Mouse (Mus musculus) intestine, embryonic 16.5 days (tissue): ENCODE measurements around the gene Pip4k2a. TPM values are rescaled to one million over a fixed set of nuclear protein-coding genes. Genes with fewer than 3 reads are reported as not detected.

Source experiments
- ATAC-seq: fragments of 200-750 bp; cut with Nextera tagmentation; 2 replicates; pipeline ENCODE4 v1.8.0; 2017; ENCODE audit warnings: moderate TSS enrichment, moderate library complexity
- H3K27ac ChIP-seq: fragments of 300-500 bp; sonication (generic); 2 replicates; pipeline ENCODE4 v1.5.1; 2014; ENCODE audit warnings: mild to moderate bottlenecking, low read length
- H3K27me3 ChIP-seq: fragments of 300-500 bp; sonication (generic); replicated peaks from 2 replicates; pipeline ENCODE4 v1.6.1; 2014; ENCODE audit warnings: low read length, control low read depth, mixed read lengths; ENCODE audit not compliant: control insufficient read depth, insufficient read depth
- H3K36me3 ChIP-seq: fragments of 300-500 bp; sonication (generic); 2 replicates; pipeline ENCODE4 v1.6.1; 2014; ENCODE audit warnings: low read length, control low read depth; ENCODE audit not compliant: control insufficient read depth, insufficient read depth
- H3K4me1 ChIP-seq: fragments of 300-500 bp; sonication (generic); 2 replicates; pipeline ENCODE4 v1.6.1; 2014; ENCODE audit warnings: low read length, control low read depth, mixed read lengths; ENCODE audit not compliant: control insufficient read depth, insufficient read depth
- H3K4me2 ChIP-seq: fragments of 300-500 bp; sonication (generic); 2 replicates; pipeline ENCODE4 v1.6.1; 2014; ENCODE audit warnings: low read depth, low read length, control low read depth
- H3K4me3 ChIP-seq: fragments of 300-500 bp; sonication (generic); 2 replicates; pipeline ENCODE4 v1.5.1; 2014; ENCODE audit warnings: mild to moderate bottlenecking, low read length
- H3K9ac ChIP-seq: fragments of 300-500 bp; sonication (generic); 2 replicates; pipeline ENCODE4 v1.6.1; 2014; ENCODE audit warnings: low read depth, low read length
- H3K9me3 ChIP-seq: fragments of 300-500 bp; sonication (generic); 2 replicates; pipeline ENCODE4 v1.6.1; 2016; ENCODE audit warnings: low read length, control low read depth; ENCODE audit not compliant: control insufficient read depth
- WGBS: fragments of 180-500 bp; shearing (Covaris S2); extraction: QIAGEN DNeasy Blood & Tissue Kit; methylation state at CpG from one replicate; pipeline ENCODE4 v1.1.7; 2014; 5-methylcytosine and 5-hydroxymethylcytosine counted together
- polyA plus RNA-seq: library from polyadenylated mRNA; unstranded; fragments of >200 nt; fragmentation: Nextera tagmentation; extraction: Ambion mirVana; gene quantifications from 2 replicates; pipeline ENCODE4 v1.2.1, GENCODE M21; 2015

Pip4k2a gene
- polyA plus RNA-seq, 1 experiment from 2014 or later: 7.6 TPM

DNA sequence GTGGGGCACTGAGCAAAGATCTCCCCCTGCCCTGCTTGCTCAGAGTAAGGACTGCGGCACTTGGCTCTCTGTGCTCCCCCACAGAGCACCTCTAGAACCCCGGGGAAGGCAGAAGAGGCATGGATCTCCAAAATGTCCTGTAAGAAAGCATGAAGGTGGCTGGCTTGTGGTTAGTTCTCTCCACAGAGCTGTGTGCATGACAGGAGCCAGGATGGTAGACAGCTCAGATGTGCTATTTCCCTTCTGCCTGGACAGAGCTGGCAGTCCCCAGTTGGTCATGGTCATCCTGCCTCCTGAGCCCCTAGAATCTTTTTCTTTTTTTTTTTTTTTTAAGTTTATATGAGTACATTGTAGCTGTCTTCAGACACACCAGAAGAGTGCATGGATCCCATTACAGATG, 27.5 kb downstream of the Pip4k2a start:
- no peak overlapping the region for H3K27ac ChIP-seq
- no peaks in the 10 kb centered on the region for H3K36me3 ChIP-seq
- ATAC-seq: no peak
- peaks cover 9% of the 10 kb centered on the region for H3K4me1 ChIP-seq
- no peak overlapping the region for H3K4me3 ChIP-seq
- H3K9me3 ChIP-seq: peaks cover 4% of the 10 kb centered on the region; the same call in 1 of the 2 replicates
- no peaks in the 10 kb centered on the region; the same call in 1 of the 2 replicates for H3K27me3 ChIP-seq
- no peak overlapping the region for H3K9ac ChIP-seq
- 82% methylated on average over 2 of the region's 2 CpGs for WGBS
- H3K4me2 ChIP-seq: no peak overlapping the region

DNA sequence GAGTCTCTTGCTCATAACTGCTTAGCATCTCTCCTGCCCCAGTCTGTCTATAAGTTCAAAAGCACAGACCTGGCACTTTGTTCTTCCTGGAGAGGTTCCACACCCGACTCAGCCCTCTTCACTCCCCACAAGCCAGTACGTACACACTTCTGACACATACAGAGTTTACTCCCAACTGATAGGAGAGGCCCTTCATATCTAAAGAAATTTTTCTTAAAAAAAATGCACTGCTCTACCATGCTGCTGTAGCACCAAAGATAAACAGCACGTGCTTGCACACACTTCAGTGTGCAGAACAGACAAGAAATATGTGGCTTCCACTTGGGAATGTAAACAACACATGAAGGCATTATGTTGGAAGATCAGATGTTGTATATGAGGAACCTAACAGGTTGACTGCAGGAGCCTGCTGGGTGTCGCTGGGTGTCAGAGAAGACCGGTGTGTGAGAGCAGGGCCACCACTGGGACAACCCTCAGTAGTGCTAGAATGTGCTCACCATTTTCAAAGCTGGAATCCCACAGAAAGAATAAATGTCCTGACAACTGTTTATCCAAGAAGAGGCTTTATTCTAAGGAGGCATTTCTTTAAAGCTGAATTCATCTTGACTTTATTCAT, 28.8 kb downstream of the Pip4k2a start:
- Histone ChIP-seq H3K4me2 (no peak overlapping the region), H3K9me3 (peaks cover 4% of the 10 kb centered on the region; the same call in 1 of the 2 replicates), H3K4me3 (no peak overlapping the region), H3K27me3 (no peaks in the 10 kb centered on the region; the same call in 1 of the 2 replicates), H3K9ac (no peak overlapping the region), H3K4me1 (peaks cover 9% of the 10 kb centered on the region), H3K36me3 (no peaks in the 10 kb centered on the region), H3K27ac (no peak overlapping the region; the same call in 1 of the 2 replicates)
- ATAC-seq: peak; percentile 62
- WGBS: 38% methylated on average over 5 of the region's 5 CpGs

DNA sequence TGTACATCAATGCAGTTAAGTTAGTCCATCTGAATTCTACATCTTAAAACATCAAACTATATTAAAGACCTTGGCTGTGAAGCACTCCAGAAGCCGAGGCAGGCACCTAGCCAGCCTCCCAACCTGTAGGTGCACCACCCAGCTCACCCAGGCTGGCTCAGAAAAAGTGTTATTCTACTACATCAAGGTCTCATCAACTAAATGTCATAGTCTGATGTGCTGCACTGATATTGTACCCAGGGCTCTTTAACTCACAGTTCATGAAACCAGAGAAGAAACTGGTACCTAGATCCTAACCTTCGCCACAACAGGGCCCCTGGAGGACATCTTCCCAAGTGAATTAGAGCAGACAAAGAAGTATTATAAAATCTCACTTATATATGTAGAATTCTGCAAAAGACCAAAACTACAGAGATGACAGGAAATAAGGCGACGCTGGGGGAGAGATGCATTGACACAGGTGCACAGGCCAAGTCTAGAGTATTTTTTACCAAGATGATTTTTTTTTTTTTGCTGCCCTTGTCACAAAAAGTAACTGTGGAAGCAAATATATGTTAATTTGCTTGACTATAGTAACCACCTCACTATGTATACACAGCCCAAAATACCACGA, 30.4 kb downstream of the Pip4k2a start:
- Histone ChIP-seq H3K4me3 (no peak overlapping the region), H3K27me3 (no peaks in the 10 kb centered on the region; the same call in 1 of the 2 replicates), H3K4me1 (peaks cover 9% of the 10 kb centered on the region), H3K36me3 (no peaks in the 10 kb centered on the region), H3K9me3 (no peaks in the 10 kb centered on the region), H3K27ac (no peak overlapping the region), H3K4me2 (no peak overlapping the region), H3K9ac (no peak overlapping the region)
- ATAC-seq: no peak
- WGBS: 89% methylated on average over 5 of the region's 5 CpGs

DNA sequence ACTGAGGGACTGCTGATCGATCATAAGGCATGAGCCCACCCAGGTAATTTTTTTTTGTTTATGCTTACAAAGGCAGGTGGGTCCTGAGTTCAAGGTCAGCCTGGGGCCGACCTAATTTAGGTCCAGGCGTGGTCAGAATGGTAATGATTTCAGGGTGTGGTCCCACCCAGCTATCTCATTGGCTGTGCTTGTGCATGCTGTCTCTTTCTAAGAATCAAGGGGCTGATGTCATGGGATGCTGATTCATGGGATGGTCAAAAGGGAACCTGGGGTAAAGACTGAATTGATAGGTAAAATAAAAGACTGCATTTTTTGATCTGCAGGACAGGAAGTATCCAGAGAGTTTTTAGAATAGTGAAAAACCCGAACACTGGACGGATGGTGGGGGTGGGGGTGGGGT, 31.4 kb downstream of the Pip4k2a start:
- H3K4me2 ChIP-seq: no peak overlapping the region
- WGBS: 90% methylated on average over 5 of the region's 5 CpGs
- H3K9ac ChIP-seq: no peak overlapping the region

DNA sequence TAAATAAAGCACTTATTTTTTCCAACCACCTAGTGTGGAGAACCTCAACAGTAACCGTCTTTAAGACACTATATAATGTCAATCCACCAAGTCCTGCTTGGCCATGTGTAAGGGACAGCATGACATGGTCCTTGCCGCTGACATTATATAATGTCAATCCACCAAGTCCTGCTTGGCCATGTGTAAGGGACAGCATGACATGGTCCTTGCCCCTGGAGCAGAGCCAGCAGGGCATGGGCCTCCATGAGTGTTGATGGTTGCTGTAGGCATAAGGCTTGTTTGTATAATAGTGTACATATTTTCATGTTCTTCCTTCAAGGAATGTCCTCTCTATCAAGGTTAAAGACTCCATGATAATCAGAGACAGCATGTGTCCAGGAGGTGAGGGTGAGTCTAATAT, 32.0 kb downstream of the Pip4k2a start:
- H3K9me3 ChIP-seq: no peaks in the 10 kb centered on the region
- no peak overlapping the region for H3K4me3 ChIP-seq
- no peak for ATAC-seq
- no peak overlapping the region for H3K27ac ChIP-seq
- WGBS: 94% methylated on average over 2 of the region's 2 CpGs
- peaks cover 9% of the 10 kb centered on the region for H3K4me1 ChIP-seq
- H3K27me3 ChIP-seq: no peaks in the 10 kb centered on the region; the same call in 1 of the 2 replicates
- no peaks in the 10 kb centered on the region for H3K36me3 ChIP-seq
- H3K9ac ChIP-seq: no peak overlapping the region
- no peak overlapping the region for H3K4me2 ChIP-seq

More for the DNA sequence above, 31.4 kb downstream of the Pip4k2a start:
- Histone ChIP-seq H3K36me3 (no peaks in the 10 kb centered on the region), H3K27me3 (no peaks in the 10 kb centered on the region; the same call in 1 of the 2 replicates), H3K27ac (no peak overlapping the region), H3K9me3 (no peaks in the 10 kb centered on the region), H3K4me1 (peaks cover 9% of the 10 kb centered on the region), H3K4me3 (no peak overlapping the region)
- no peak for ATAC-seq

DNA sequence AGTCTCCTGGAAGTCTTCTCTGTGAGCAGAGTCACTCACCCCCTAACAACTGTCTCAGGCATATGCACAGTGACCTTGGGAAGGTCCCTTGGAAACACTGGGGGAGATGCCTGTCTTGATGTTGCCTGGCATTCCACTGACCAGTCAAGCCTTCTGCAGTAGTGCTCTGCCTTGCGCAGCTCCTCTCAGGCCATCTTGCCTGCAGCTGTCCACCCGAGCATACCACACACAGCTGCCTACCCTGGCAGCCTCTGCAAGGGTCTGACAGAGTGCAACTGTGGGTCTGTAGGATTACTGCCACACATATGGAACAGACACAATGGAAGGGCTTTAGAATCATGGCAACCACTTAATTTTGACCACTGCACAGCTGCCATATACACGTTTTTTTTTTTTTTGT, 32.8 kb downstream of the Pip4k2a start:
- Histone ChIP-seq H3K4me2 (no peak overlapping the region), H3K9ac (no peak overlapping the region), H3K4me1 (peaks cover 9% of the 10 kb centered on the region), H3K27ac (no peak overlapping the region), H3K9me3 (no peaks in the 10 kb centered on the region), H3K4me3 (no peak overlapping the region), H3K36me3 (no peaks in the 10 kb centered on the region), H3K27me3 (no peaks in the 10 kb centered on the region)
- WGBS: 70% methylated on average over 3 of the region's 3 CpGs
- ATAC-seq: no peak

DNA sequence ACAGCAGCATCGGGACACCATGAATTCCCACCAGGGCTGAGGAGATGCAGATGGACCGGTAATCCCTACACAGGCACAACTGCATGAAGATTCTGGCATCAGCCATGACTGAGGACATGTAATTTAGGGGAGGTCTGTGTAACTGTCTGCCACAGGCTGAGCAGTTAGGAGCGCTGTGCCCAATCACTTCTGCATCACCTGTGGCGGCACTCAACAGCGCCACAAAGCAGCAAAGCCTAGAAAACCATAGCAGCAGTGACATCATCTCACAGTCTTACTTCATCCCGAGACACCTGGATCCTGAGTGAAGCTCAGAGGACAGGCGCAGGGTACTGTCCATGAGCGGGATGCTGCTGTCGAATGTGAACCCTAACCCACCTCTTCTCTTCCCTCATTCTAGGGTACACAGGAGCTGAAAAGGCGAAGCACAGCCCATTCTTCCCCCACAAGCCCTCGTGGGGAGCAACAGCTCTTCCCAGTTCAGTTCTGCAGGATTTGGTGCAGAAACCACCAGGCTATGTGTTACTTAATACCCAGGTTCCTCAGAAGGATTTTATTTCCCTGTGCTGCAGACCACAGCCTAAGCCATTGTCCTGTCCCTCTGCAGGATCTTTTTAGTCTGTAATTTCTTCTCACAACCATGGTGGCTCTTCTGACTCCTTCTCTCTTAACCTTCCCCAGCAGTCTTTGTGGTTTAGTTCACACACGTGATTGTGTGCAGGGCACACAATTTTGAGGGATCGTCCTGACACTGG, 34.5 kb downstream of the Pip4k2a start:
- no peak overlapping the region for H3K4me3 ChIP-seq
- no peak overlapping the region for H3K4me2 ChIP-seq
- 83% methylated on average over 13 of the region's 13 CpGs for WGBS
- no peaks in the 10 kb centered on the region for H3K27me3 ChIP-seq
- H3K36me3 ChIP-seq: no peaks in the 10 kb centered on the region
- H3K9ac ChIP-seq: no peak overlapping the region
- H3K4me1 ChIP-seq: no peaks in the 10 kb centered on the region
- no peaks in the 10 kb centered on the region for H3K9me3 ChIP-seq
- no peak for ATAC-seq
- no peak overlapping the region for H3K27ac ChIP-seq

DNA sequence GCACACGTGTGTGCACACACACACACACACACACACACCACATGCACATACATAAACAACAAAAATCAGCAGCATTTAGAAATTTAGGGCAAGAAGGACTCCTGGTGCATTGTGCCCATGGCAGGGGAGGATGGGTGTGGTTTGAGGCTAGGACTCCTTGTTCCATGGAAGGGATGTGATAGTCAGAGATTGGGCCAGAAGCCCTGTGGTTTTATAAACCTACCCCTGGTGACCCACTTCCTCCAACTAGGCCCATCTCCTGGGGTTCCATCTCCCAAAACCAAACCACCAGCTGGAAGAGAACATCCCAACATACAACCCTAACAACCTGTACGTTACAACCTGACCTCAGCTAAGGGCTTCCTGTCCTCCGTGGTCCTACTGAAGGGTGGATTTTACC, 35.4 kb downstream of the Pip4k2a start:
- WGBS: 85% methylated on average over 3 of the region's 3 CpGs
- H3K4me3 ChIP-seq: no peak overlapping the region

DNA sequence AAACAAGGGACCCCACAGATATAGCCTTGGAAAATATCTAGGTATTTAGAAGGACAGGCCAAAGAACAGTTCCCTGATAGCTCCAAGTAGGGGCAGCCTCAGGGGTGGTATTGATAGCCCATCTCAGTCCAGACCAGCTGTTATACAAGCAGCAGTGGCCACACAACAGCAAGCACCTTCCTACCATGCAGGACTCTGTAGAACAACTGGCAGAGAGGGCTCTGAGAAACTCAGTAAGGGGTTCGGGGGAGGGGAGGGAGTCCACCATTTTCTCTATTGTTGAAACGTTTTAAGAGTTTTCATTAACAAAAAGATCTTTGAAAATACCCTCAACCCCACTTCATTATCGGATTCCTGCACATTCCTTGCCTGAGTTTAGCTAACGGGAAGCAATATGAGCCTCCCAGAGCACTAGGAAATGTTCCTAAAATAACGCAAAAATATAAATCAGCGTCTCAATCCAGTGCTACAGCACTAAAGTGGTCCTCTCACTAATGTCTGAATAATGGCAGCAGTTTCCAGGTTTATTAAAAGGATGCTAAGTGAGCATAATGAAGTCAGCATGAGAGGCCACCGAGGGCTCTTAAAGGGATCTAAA, 37.5 kb downstream of the Pip4k2a start:
- Histone ChIP-seq H3K27me3 (no peaks in the 10 kb centered on the region), H3K4me1 (no peaks in the 10 kb centered on the region), H3K36me3 (no peaks in the 10 kb centered on the region), H3K4me3 (no peak overlapping the region), H3K4me2 (no peak overlapping the region), H3K9ac (no peak overlapping the region), H3K9me3 (no peaks in the 10 kb centered on the region), H3K27ac (no peak overlapping the region)
- 48% methylated on average over 7 of the region's 7 CpGs for WGBS
- no peak for ATAC-seq

More for the DNA sequence above, 35.4 kb downstream of the Pip4k2a start:
- no peaks in the 10 kb centered on the region for H3K9me3 ChIP-seq
- H3K27ac ChIP-seq: no peak overlapping the region
- no peak for ATAC-seq
- H3K9ac ChIP-seq: no peak overlapping the region
- H3K4me1 ChIP-seq: no peaks in the 10 kb centered on the region
- H3K36me3 ChIP-seq: no peaks in the 10 kb centered on the region
- no peak overlapping the region for H3K4me2 ChIP-seq
- no peaks in the 10 kb centered on the region for H3K27me3 ChIP-seq
